Mouse (Mus musculus): ENCODE measurements around the gene Ide.

DNA sequence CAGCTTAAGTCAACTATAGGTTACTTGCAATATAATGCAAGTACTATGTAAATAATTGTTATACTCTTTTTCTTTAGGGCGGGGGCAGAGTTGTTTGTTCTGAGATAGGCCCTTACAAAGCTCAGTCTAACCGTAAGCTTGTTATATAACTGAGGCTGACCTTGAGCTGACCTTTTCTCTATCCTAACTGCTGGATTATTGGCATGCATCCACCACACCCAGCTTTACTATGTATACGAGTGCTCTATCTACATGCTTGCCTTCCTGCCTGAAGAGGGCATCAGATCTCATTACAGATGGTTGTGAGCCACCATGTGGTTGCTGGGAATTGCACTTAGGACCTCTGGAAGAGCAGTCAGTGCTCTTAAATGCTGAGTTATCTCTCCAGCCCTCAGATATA, 48.5 kb upstream of the Ide start:
- no peak for TF ChIP-seq POLR2A (IDR thresholded peaks at IDR 0.05; ENCODE audit: borderline replicate concordance, low read depth, low read length)
- no peak for TF ChIP-seq CTCF (IDR thresholded peaks at IDR 0.05; ENCODE audit: low read depth, low read length)
